Mouse (Mus musculus) embryonic facial prominence, embryonic 12.5 days (tissue): ENCODE data around the gene Ldlr. TPM values are rescaled to one million over a fixed set of nuclear protein-coding genes. Genes with fewer than 3 reads are reported as not detected.

Source experiments
- ATAC-seq: fragments of 200-750 bp; cut with Nextera tagmentation; 2 replicates; pipeline ENCODE4 v1.8.0; 2017; ENCODE audit not compliant: insufficient number of reproducible peaks, insufficient read depth, low FRiP score, low TSS enrichment
- H3K27ac ChIP-seq: fragments of 300-500 bp; sonication (generic); 2 replicates; pipeline ENCODE4 v1.5.1; 2016; ENCODE audit warnings: mild to moderate bottlenecking
- H3K27me3 ChIP-seq: fragments of 300-500 bp; sonication (generic); 2 replicates; pipeline ENCODE4 v1.6.1; 2016; ENCODE audit warnings: mild to moderate bottlenecking, moderate library complexity
- H3K36me3 ChIP-seq: fragments of 300-500 bp; sonication (generic); 2 replicates; pipeline ENCODE4 v1.6.1; 2016; ENCODE audit warnings: mild to moderate bottlenecking
- H3K4me1 ChIP-seq: fragments of 300-500 bp; sonication (generic); 2 replicates; pipeline ENCODE4 v1.6.1; 2016
- H3K4me2 ChIP-seq: fragments of 300-500 bp; sonication (generic); replicated peaks from 2 replicates; pipeline ENCODE4 v1.6.1; 2016; ENCODE audit warnings: mild to moderate bottlenecking, moderate library complexity
- H3K4me3 ChIP-seq: fragments of 300-500 bp; sonication (generic); 2 replicates; pipeline ENCODE4 v1.5.1; 2016; ENCODE audit warnings: mild to moderate bottlenecking
- H3K9ac ChIP-seq: fragments of 300-500 bp; sonication (generic); 2 replicates; pipeline ENCODE4 v1.6.1; 2016; ENCODE audit warnings: mild to moderate bottlenecking, moderate library complexity
- H3K9me3 ChIP-seq: fragments of 300-500 bp; sonication (generic); 2 replicates; pipeline ENCODE4 v1.6.1; 2016; ENCODE audit warnings: mild to moderate bottlenecking, moderate library complexity
- WGBS: fragments of 180-500 bp; shearing (Covaris S2); methylation state at CpG from one replicate; pipeline ENCODE4 v1.1.7; 2016; 5-methylcytosine and 5-hydroxymethylcytosine counted together
- polyA plus RNA-seq: library from polyadenylated mRNA; unstranded; fragments of >200 nt; fragmentation: Nextera tagmentation; extraction: Ambion mirVana; gene quantifications from 2 replicates; pipeline ENCODE4 v1.2.1, GENCODE M21; 2016

Ldlr gene
- polyA plus RNA-seq, 1 experiment from 2014 or later, result 36.8 TPM

DNA sequence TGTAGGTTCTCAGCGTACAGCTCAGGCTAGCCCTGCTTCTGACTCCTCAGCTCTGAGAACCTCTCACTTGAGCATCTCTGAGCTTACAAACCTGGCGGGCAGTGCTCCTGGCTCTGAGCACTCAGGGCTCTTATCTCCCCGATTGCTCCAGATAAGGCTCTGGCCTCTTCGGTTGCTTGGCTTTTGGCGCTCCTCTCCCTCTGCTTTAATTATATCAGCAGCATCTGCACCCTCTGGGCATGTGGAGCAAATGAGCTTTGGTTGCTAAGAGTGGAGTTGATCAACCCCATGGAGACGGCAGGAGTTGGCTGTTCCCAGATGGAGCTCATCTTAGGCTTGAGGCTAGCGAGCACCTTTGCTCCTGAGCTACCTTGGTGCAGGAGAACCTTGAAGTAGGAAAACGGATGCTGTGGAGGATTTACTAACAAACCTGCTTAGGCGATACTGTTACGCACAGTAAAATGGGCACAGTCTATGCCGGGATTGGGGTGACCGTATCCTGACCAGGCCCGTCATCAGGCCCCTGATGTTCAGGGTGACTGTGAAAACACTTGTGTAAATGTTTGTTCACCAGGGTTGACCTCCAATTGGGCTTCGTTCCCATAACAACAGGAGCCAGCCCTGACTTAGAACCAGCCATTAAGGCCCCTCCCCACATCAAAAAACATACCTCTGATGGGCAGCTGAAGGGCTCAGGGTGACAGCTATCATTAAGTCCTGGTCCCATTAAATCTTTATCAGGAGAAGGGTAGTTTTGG, 3.1 kb downstream of the Ldlr start:
- H3K36me3 ChIP-seq, result peaks cover 25% of the 10 kb centered on the region
- 0 out of 2 replicates have a peak overlapping the region, but pooled peaks have one; percentile 14 for H3K4me3 ChIP-seq
- H3K4me2 ChIP-seq, result peak overlapping the region; percentile 62; the same call in 1 of the 2 replicates
- no peak overlapping the region for H3K9ac ChIP-seq
- no peaks in the 10 kb centered on the region for H3K27me3 ChIP-seq
- H3K4me1 ChIP-seq, result peaks cover 15% of the 10 kb centered on the region
- H3K27ac ChIP-seq, result no peak overlapping the region
- ATAC-seq, result no peak
- H3K9me3 ChIP-seq, result no peaks in the 10 kb centered on the region
- 79% methylated on average over 14 of the region's 14 CpGs for WGBS

GRCm38 (mm10) chr9:21728261-21728832, 5.1 kb downstream of the Ldlr start:
- peaks cover 15% of the 10 kb centered on the region for H3K4me1 ChIP-seq
- no peak overlapping the region for H3K4me3 ChIP-seq
- H3K27me3 ChIP-seq, result no peaks in the 10 kb centered on the region
- 88% methylated on average over 10 of the region's 10 CpGs for WGBS
- no peak overlapping the region for H3K9ac ChIP-seq
- no peak overlapping the region for H3K4me2 ChIP-seq
- no peak overlapping the region for H3K27ac ChIP-seq
- no peaks in the 10 kb centered on the region for H3K9me3 ChIP-seq
- no peak for ATAC-seq
- H3K36me3 ChIP-seq, result peaks cover 44% of the 10 kb centered on the region

DNA sequence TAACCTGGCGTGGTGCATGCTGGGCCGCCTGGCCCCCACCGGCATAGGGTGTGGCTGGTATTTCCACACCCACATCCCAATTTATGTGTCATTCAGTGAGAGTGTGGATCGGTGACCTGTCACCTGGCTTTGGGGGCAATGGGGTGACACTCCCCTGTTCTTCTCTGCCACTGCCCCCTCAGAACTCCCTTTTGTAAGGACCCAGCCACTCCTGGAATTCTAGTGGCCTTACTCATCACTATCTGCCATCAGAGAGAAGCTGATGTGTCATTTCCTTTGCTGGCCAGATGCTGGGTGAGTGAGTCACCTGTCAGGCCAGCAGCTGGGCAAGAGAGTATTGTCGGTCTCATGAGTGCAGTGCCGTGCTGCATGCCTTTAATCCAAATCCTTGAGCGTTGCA, 6.0 kb downstream of the Ldlr start:
- Histone ChIP-seq H3K4me3 (no peak overlapping the region), H3K27me3 (no peaks in the 10 kb centered on the region), H3K9ac (no peak overlapping the region), H3K4me1 (peaks cover 15% of the 10 kb centered on the region), H3K36me3 (peaks cover 54% of the 10 kb centered on the region), H3K4me2 (no peak overlapping the region), H3K9me3 (no peaks in the 10 kb centered on the region), H3K27ac (no peak overlapping the region)
- ATAC-seq, result no peak
- WGBS, result 84% methylated on average over 6 of the region's 7 CpGs

DNA sequence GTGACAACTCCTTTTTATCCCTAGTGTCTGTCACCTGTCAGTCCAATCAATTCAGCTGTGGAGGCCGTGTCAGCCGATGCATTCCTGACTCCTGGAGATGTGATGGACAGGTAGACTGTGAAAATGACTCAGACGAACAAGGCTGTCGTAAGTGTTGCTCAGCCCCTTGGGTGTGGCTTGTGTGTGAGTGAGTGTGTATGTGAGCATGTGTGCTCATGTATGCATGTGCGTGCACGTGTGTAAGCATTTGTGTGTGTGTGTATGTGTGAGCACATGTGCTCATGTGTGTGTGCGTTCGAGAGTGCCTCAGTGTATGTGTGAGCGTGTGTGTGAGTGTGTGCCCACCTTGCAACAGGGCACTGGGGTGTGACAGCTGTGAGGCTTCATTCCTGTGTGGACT, 9.0 kb downstream of the Ldlr start:
- no peak for ATAC-seq
- Histone ChIP-seq H3K9me3 (no peaks in the 10 kb centered on the region), H3K27me3 (no peaks in the 10 kb centered on the region), H3K36me3 (peaks cover 76% of the 10 kb centered on the region), H3K9ac (no peak overlapping the region), H3K4me1 (no peaks in the 10 kb centered on the region), H3K4me2 (no peak overlapping the region), H3K4me3 (no peak overlapping the region), H3K27ac (no peak overlapping the region)
- 94% methylated on average over 9 of the region's 9 CpGs for WGBS

GRCm38 (mm10) chr9:21733446-21733845, 10.2 kb downstream of the Ldlr start:
- 96% methylated on average over 17 of the region's 17 CpGs for WGBS
- no peak overlapping the region for H3K4me2 ChIP-seq
- no peak overlapping the region for H3K9ac ChIP-seq
- H3K27me3 ChIP-seq, result no peaks in the 10 kb centered on the region
- ATAC-seq, result no peak
- H3K4me3 ChIP-seq, result no peak overlapping the region
- peaks cover 87% of the 10 kb centered on the region for H3K36me3 ChIP-seq
- H3K9me3 ChIP-seq, result no peaks in the 10 kb centered on the region
- no peaks in the 10 kb centered on the region for H3K4me1 ChIP-seq
- H3K27ac ChIP-seq, result no peak overlapping the region

DNA sequence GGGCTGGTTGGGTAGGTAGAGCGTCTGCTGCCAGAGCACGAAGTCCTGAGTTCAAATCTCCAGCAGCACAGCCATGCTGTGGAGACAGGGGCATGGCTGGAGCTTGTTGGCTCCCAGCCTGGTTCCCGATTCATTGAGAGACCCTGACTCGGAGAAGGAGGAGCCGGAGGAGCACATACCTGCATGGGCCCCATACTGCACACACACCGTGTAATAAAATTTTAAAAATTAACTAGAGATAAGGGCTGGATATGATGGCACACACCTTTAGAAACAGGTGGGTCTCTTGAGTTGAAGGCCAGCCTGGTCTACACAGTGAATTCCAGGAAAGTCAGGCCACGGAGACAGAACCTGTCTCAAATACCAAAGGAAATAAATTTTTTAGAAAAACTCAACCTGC, 10.7 kb downstream of the Ldlr start:
- Histone ChIP-seq H3K4me2 (no peak overlapping the region), H3K4me3 (no peak overlapping the region), H3K27me3 (no peaks in the 10 kb centered on the region), H3K9me3 (no peaks in the 10 kb centered on the region), H3K9ac (no peak overlapping the region), H3K36me3 (peaks cover 88% of the 10 kb centered on the region), H3K27ac (no peak overlapping the region), H3K4me1 (no peaks in the 10 kb centered on the region)
- no peak for ATAC-seq
- 98% methylated on average over 7 of the region's 7 CpGs for whole genome bisulfite sequencing

DNA sequence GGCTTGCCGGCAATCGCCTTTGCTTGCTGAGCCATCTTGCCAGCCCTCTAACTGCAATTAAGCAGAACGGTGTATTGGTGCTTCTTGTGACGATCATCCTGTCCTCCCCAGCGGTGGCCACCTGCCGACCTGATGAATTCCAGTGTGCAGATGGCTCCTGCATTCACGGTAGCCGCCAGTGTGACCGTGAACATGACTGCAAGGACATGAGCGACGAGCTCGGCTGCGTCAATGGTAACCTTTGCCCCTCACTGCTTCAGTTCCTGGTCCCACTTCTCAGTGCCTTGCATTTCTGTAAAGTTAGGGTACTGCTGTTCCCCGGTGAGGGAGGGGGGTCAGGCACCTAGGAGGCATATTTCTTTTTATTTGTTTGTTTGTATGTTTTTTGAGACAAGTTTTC, 11.8 kb downstream of the Ldlr start:
- no peaks in the 10 kb centered on the region for H3K27me3 ChIP-seq
- H3K9me3 ChIP-seq, result no peaks in the 10 kb centered on the region
- no peak overlapping the region for H3K4me2 ChIP-seq
- no peak overlapping the region for H3K27ac ChIP-seq
- WGBS, result 91% methylated on average over 14 of the region's 14 CpGs
- peaks cover 91% of the 10 kb centered on the region for H3K36me3 ChIP-seq
- H3K9ac ChIP-seq, result no peak overlapping the region
- no peak overlapping the region for H3K4me3 ChIP-seq
- no peaks in the 10 kb centered on the region for H3K4me1 ChIP-seq
- no peak for ATAC-seq

DNA sequence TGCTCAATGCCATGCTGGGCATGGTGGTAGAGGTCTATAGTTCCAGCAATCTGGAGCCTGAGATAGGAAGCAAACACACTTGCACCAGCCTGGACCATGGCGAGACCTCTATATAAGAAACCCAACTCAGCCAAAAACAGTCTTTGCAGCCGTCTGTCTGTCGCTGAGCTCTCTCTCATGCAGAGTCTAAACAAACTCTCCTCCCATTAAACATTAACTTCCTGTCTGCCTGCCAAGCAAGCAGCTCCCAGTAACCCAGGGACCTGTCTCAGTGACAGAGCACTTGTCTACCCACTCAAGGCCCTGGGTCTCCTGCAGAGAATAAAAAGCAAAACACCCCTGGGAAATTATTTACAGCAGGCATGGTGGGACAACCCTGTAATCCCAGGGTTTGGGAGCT, 13.3 kb downstream of the Ldlr start:
- no peaks in the 10 kb centered on the region for H3K9me3 ChIP-seq
- no peak overlapping the region for H3K27ac ChIP-seq
- no peaks in the 10 kb centered on the region for H3K27me3 ChIP-seq
- H3K4me1 ChIP-seq, result no peaks in the 10 kb centered on the region
- WGBS, result 86% methylated on average over 3 of the region's 3 CpGs
- H3K36me3 ChIP-seq, result peaks cover 91% of the 10 kb centered on the region
- no peak overlapping the region for H3K4me2 ChIP-seq
- H3K4me3 ChIP-seq, result no peak overlapping the region
- no peak overlapping the region for H3K9ac ChIP-seq
- no peak for ATAC-seq

DNA sequence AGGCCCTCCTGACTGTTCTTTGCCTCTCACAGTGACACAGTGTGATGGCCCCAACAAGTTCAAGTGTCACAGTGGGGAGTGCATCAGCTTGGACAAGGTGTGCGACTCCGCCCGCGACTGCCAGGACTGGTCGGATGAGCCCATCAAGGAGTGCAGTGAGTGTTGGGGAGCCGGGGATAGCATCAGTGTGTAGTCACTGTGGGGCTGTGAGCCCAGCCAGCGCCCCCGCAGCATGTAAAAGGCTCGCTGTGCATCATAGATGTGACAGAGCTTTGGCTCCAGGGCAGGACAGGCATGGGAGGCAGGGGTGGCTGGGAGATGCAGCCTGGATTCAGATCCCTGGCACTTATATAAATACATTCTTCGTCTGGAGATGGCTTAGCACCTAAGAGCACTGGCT, 13.9 kb downstream of the Ldlr start:
- Histone ChIP-seq H3K4me3 (no peak overlapping the region), H3K4me1 (no peaks in the 10 kb centered on the region), H3K36me3 (peaks cover 91% of the 10 kb centered on the region), H3K27ac (no peak overlapping the region), H3K4me2 (no peak overlapping the region), H3K27me3 (no peaks in the 10 kb centered on the region), H3K9me3 (no peaks in the 10 kb centered on the region), H3K9ac (no peak overlapping the region)
- ATAC-seq, result no peak
- 94% methylated on average over 10 of the region's 10 CpGs for WGBS

DNA sequence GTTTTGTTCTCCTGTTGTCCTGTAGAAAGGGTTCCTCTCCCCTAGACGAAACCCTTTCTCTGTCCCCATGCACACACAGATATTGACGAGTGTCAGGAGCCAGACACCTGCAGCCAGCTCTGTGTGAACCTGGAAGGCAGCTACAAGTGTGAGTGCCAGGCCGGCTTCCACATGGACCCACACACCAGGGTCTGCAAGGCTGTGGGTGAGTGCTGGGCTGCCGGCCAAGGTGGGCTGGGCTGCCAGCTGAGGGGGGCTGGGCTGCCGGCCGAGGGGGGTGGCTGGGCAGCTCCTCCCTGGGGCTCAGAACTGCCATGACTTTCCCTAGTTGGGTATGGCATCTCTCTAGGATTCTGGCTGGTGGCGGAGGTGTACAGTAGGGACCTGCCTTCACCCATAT, 15.5 kb downstream of the Ldlr start:
- no peak for ATAC-seq
- 85% methylated on average over 7 of the region's 7 CpGs for WGBS
- Histone ChIP-seq H3K4me1 (no peaks in the 10 kb centered on the region), H3K36me3 (peaks cover 87% of the 10 kb centered on the region), H3K9ac (no peak overlapping the region), H3K27ac (no peak overlapping the region), H3K4me2 (no peak overlapping the region), H3K27me3 (no peaks in the 10 kb centered on the region), H3K4me3 (no peak overlapping the region), H3K9me3 (no peaks in the 10 kb centered on the region)

GRCm38 (mm10) chr9:21740427-21740826, 17.1 kb downstream of the Ldlr start:
- no peak overlapping the region for H3K4me2 ChIP-seq
- peaks cover 87% of the 10 kb centered on the region for H3K36me3 ChIP-seq
- H3K4me3 ChIP-seq, result no peak overlapping the region
- H3K27ac ChIP-seq, result no peak overlapping the region
- ATAC-seq, result no peak
- WGBS, result 98% methylated on average over 14 of the region's 14 CpGs
- no peaks in the 10 kb centered on the region for H3K9me3 ChIP-seq
- H3K27me3 ChIP-seq, result no peaks in the 10 kb centered on the region
- no peaks in the 10 kb centered on the region for H3K4me1 ChIP-seq
- H3K9ac ChIP-seq, result no peak overlapping the region

- H3K4me3 ChIP-seq, result no peak overlapping the region
- 95% methylated on average over 11 of the region's 11 CpGs for WGBS
- no peaks in the 10 kb centered on the region for H3K9me3 ChIP-seq
- no peak for ATAC-seq
- no peak overlapping the region for H3K4me2 ChIP-seq
- H3K27ac ChIP-seq, result no peak overlapping the region
- no peaks in the 10 kb centered on the region for H3K27me3 ChIP-seq
- H3K9ac ChIP-seq, result no peak overlapping the region
- peaks cover 90% of the 10 kb centered on the region for H3K36me3 ChIP-seq
- H3K4me1 ChIP-seq, result no peaks in the 10 kb centered on the region
Observed at GRCm38 (mm10) chr9:21741514-21741913, 18.2 kb downstream of the Ldlr start.
